Mouse (Mus musculus): ENCODE measurements at regions not wholly inside any gene's neighbourhood (a gene's known extent, or its start where the extent isn't known, plus 50 kb on each side); places are given as distances from the start of the nearest gene placed in this dataset.

GRCm38 (mm10) chr1:78876156-78876555 is 59.6 kb downstream of the Kcne4 start:
- DNase-seq = no peak

GRCm38 (mm10) chr1:78879246-78879645 is 62.7 kb downstream of the Kcne4 start:
- DNase-seq = no peak

- DNase-seq = no peak
Measured at GRCm38 (mm10) chr1:78882455-78882854, 65.9 kb downstream of the Kcne4 start.

- no peak for DNase-seq
Measured at GRCm38 (mm10) chr1:78889241-78889640, 72.7 kb downstream of the Kcne4 start.

GRCm38 (mm10) chr1:78891344-78891743 is 74.8 kb downstream of the Kcne4 start:
- DNase-seq = no peak

- DNase-seq = peak; percentile 6 to 42
Measured at GRCm38 (mm10) chr1:78894301-78894700, 77.7 kb downstream of the Kcne4 start.

GRCm38 (mm10) chr1:78895112-78895511 is 78.6 kb downstream of the Kcne4 start:
- DNase-seq = no peak

GRCm38 (mm10) chr1:78907591-78907990 is 91.0 kb downstream of the Kcne4 start:
- DNase-seq = peak in 1 of 2 experiments; percentile 5

- DNase-seq = peak; percentile 32 to 68
Measured at GRCm38 (mm10) chr1:78907991-78908390, 91.4 kb downstream of the Kcne4 start.

GRCm38 (mm10) chr1:78913791-78914190 is 97.2 kb downstream of the Kcne4 start:
- no peak for DNase-seq

- DNase-seq = no peak
Measured at GRCm38 (mm10) chr1:78919863-78920262, 103.3 kb downstream of the Kcne4 start.

GRCm38 (mm10) chr1:78929975-78930374 is 113.4 kb downstream of the Kcne4 start:
- DNase-seq = no peak

GRCm38 (mm10) chr1:78939871-78940270 is 123.3 kb downstream of the Kcne4 start:
- DNase-seq = no peak

GRCm38 (mm10) chr1:78945588-78945987 is 129.0 kb downstream of the Kcne4 start:
- DNase-seq = no peak

- DNase-seq = no peak
Measured at GRCm38 (mm10) chr1:78980051-78980450, 163.5 kb downstream of the Kcne4 start.

Measured in kidney, postnatal 25 days (tissue).